Mouse (Mus musculus): ENCODE data around the gene Tet2. TPM values are rescaled to one million over a fixed set of nuclear protein-coding genes. Genes with fewer than 3 reads are reported as not detected.

Tet2 gene
- polyA plus RNA-seq, 2 experiments: 15.9 to 17.7 TPM

GRCm38 (mm10) chr3:133582969-133583368, 38.0 kb upstream of the Tet2 start:
- Histone ChIP-seq H3K4me1 (ENCODE audit: control insufficient read depth, insufficient read depth, low read length) (no peaks in the 10 kb centered on the region), H3K4me2 (replicated peaks; ENCODE audit: low read depth, low read length, severe bottlenecking) (no peak overlapping the region), H3K36me3 (ENCODE audit: control insufficient read depth, insufficient read depth, low read length) (no peaks in the 10 kb centered on the region), H3K27ac (replicated peaks; ENCODE audit: low read depth, low read length) (no peak overlapping the region), H3K9ac (ENCODE audit: low read depth, low read length, severe bottlenecking) (no peak overlapping the region), H3K9me3 (ENCODE audit: control insufficient read depth, low read length) (no peaks in the 10 kb centered on the region), H3K4me3 (replicated peaks; ENCODE audit: low read length) (no peak overlapping the region), H3K27me3 (ENCODE audit: control insufficient read depth, insufficient read depth, low read length) (no peaks in the 10 kb centered on the region)
- WGBS: 79% methylated on average over 4 of the region's 4 CpGs
- DNase-seq (ENCODE audit: low spot score) (no peak), ATAC-seq (ENCODE audit: low FRiP score, low read depth) (no peak)
- TF ChIP-seq POLR2A (IDR thresholded peaks at IDR 0.05; ENCODE audit: borderline replicate concordance, extremely low read depth, insufficient read depth, insufficient read length): no peak

GRCm38 (mm10) chr3:133582096-133582495, 37.2 kb upstream of the Tet2 start:
- H3K4me1 ChIP-seq (ENCODE audit: control insufficient read depth, insufficient read depth, low read length): no peaks in the 10 kb centered on the region
- DNase-seq (ENCODE audit: low spot score) (no peak), ATAC-seq (ENCODE audit: low FRiP score, low read depth) (no peak)
- H3K27ac ChIP-seq (replicated peaks; ENCODE audit: low read depth, low read length): no peak overlapping the region
- H3K9me3 ChIP-seq (ENCODE audit: control insufficient read depth, low read length): no peaks in the 10 kb centered on the region
- 79% methylated on average over 5 of the region's 5 CpGs for WGBS
- TF ChIP-seq POLR2A (IDR thresholded peaks at IDR 0.05; ENCODE audit: borderline replicate concordance, extremely low read depth, insufficient read depth, insufficient read length): no peak
- H3K4me3 ChIP-seq (replicated peaks; ENCODE audit: low read length): no peak overlapping the region
- H3K36me3 ChIP-seq (ENCODE audit: control insufficient read depth, insufficient read depth, low read length): no peaks in the 10 kb centered on the region
- no peak overlapping the region for H3K4me2 ChIP-seq (replicated peaks; ENCODE audit: low read depth, low read length, severe bottlenecking)
- H3K27me3 ChIP-seq (ENCODE audit: control insufficient read depth, insufficient read depth, low read length): no peaks in the 10 kb centered on the region
- no peak overlapping the region for H3K9ac ChIP-seq (ENCODE audit: low read depth, low read length, severe bottlenecking)

- DNase-seq (ENCODE audit: low spot score) (no peak), ATAC-seq (ENCODE audit: low FRiP score, low read depth) (no peak)
- H3K4me3 ChIP-seq (replicated peaks; ENCODE audit: low read length): no peak overlapping the region
- no peaks in the 10 kb centered on the region for H3K27me3 ChIP-seq (ENCODE audit: control insufficient read depth, insufficient read depth, low read length)
- H3K36me3 ChIP-seq (ENCODE audit: control insufficient read depth, insufficient read depth, low read length): no peaks in the 10 kb centered on the region
- TF ChIP-seq POLR2A (IDR thresholded peaks at IDR 0.05; ENCODE audit: borderline replicate concordance, extremely low read depth, insufficient read depth, insufficient read length): no peak
- WGBS: 83% methylated on average over 4 of the region's 4 CpGs
- H3K9me3 ChIP-seq (ENCODE audit: control insufficient read depth, low read length): no peaks in the 10 kb centered on the region
- no peak overlapping the region for H3K9ac ChIP-seq (ENCODE audit: low read depth, low read length, severe bottlenecking)
- H3K4me2 ChIP-seq (replicated peaks; ENCODE audit: low read depth, low read length, severe bottlenecking): no peak overlapping the region
- H3K4me1 ChIP-seq (ENCODE audit: control insufficient read depth, insufficient read depth, low read length): no peaks in the 10 kb centered on the region
- H3K27ac ChIP-seq (replicated peaks; ENCODE audit: low read depth, low read length): no peak overlapping the region
These were observed 36.6 kb upstream of the Tet2 start for GRCm38 (mm10) chr3:133581541-133581940.

- H3K4me3 ChIP-seq (replicated peaks; ENCODE audit: low read length): no peak overlapping the region
- no peak for ATAC-seq (ENCODE audit: low FRiP score, low read depth)
- H3K4me2 ChIP-seq (replicated peaks; ENCODE audit: low read depth, low read length, severe bottlenecking): no peak overlapping the region
- H3K9ac ChIP-seq (ENCODE audit: low read depth, low read length, severe bottlenecking): no peak overlapping the region
- no peak for TF ChIP-seq POLR2A (IDR thresholded peaks at IDR 0.05; ENCODE audit: borderline replicate concordance, extremely low read depth, insufficient read depth, insufficient read length)
- H3K4me1 ChIP-seq (ENCODE audit: control insufficient read depth, insufficient read depth, low read length): no peaks in the 10 kb centered on the region
- H3K36me3 ChIP-seq (ENCODE audit: control insufficient read depth, insufficient read depth, low read length): no peaks in the 10 kb centered on the region
- no peak overlapping the region for H3K27ac ChIP-seq (replicated peaks; ENCODE audit: low read depth, low read length)
- no peaks in the 10 kb centered on the region for H3K27me3 ChIP-seq (ENCODE audit: control insufficient read depth, insufficient read depth, low read length)
- DNase-seq (ENCODE audit: low spot score): no peak
- no peaks in the 10 kb centered on the region for H3K9me3 ChIP-seq (ENCODE audit: control insufficient read depth, low read length)
- 85% methylated on average over 9 of the region's 9 CpGs for WGBS
These were observed 34.7 kb upstream of the Tet2 start for GRCm38 (mm10) chr3:133579671-133580070.

GRCm38 (mm10) chr3:133579140-133579539, 34.2 kb upstream of the Tet2 start:
- no peak overlapping the region for H3K4me3 ChIP-seq (replicated peaks; ENCODE audit: low read length)
- no peaks in the 10 kb centered on the region for H3K27me3 ChIP-seq (ENCODE audit: control insufficient read depth, insufficient read depth, low read length)
- H3K4me2 ChIP-seq (replicated peaks; ENCODE audit: low read depth, low read length, severe bottlenecking): no peak overlapping the region

GRCm38 (mm10) chr3:133574969-133575368, 30.0 kb upstream of the Tet2 start:
- no peak for DNase-seq (ENCODE audit: low spot score)
- no peak overlapping the region for H3K4me2 ChIP-seq (replicated peaks; ENCODE audit: low read depth, low read length, severe bottlenecking)
- no peak for ATAC-seq (ENCODE audit: low FRiP score, low read depth)

More at GRCm38 (mm10) chr3:133579140-133579539, 34.2 kb upstream of the Tet2 start:
- TF ChIP-seq POLR2A (IDR thresholded peaks at IDR 0.05; ENCODE audit: borderline replicate concordance, extremely low read depth, insufficient read depth, insufficient read length): no peak
- no peak for ATAC-seq (ENCODE audit: low FRiP score, low read depth)
- Histone ChIP-seq H3K9ac (ENCODE audit: low read depth, low read length, severe bottlenecking) (no peak overlapping the region), H3K36me3 (ENCODE audit: control insufficient read depth, insufficient read depth, low read length) (no peaks in the 10 kb centered on the region), H3K27ac (replicated peaks; ENCODE audit: low read depth, low read length) (no peak overlapping the region), H3K4me1 (ENCODE audit: control insufficient read depth, insufficient read depth, low read length) (no peaks in the 10 kb centered on the region), H3K9me3 (ENCODE audit: control insufficient read depth, low read length) (no peaks in the 10 kb centered on the region)
- 18% methylated on average over 9 of the region's 9 CpGs for WGBS
- no peak for DNase-seq (ENCODE audit: low spot score)

More at GRCm38 (mm10) chr3:133574969-133575368, 30.0 kb upstream of the Tet2 start:
- WGBS: 76% methylated on average over 6 of the region's 6 CpGs
- no peak for TF ChIP-seq POLR2A (IDR thresholded peaks at IDR 0.05; ENCODE audit: borderline replicate concordance, extremely low read depth, insufficient read depth, insufficient read length)
- Histone ChIP-seq H3K36me3 (ENCODE audit: control insufficient read depth, insufficient read depth, low read length) (no peaks in the 10 kb centered on the region), H3K4me1 (ENCODE audit: control insufficient read depth, insufficient read depth, low read length) (no peaks in the 10 kb centered on the region), H3K9ac (ENCODE audit: low read depth, low read length, severe bottlenecking) (no peak overlapping the region), H3K9me3 (ENCODE audit: control insufficient read depth, low read length) (no peaks in the 10 kb centered on the region), H3K27me3 (ENCODE audit: control insufficient read depth, insufficient read depth, low read length) (no peaks in the 10 kb centered on the region), H3K4me3 (replicated peaks; ENCODE audit: low read length) (no peak overlapping the region), H3K27ac (replicated peaks; ENCODE audit: low read depth, low read length) (no peak overlapping the region)

All from limb, embryonic 14.5 days (tissue).